Mouse (Mus musculus) liver, embryonic 14.5 days (tissue): ENCODE measurements around the gene Scnn1a. TPM values are rescaled to one million over a fixed set of nuclear protein-coding genes. Genes with fewer than 3 reads are reported as not detected.

Source experiments
- ATAC-seq: fragments of 200-750 bp; cut with Nextera tagmentation; 2 replicates; pipeline ENCODE4 v1.8.0; 2017; ENCODE audit warnings: moderate number of reproducible peaks, mild to moderate bottlenecking, moderate library complexity; ENCODE audit not compliant: insufficient read depth
- DNase-seq, 3 experiments: peaks; one replicate each; pipeline ENCODE4 v3.0.0-alpha.2; 2012 to 2013; ENCODE audit warnings: low read depth in 3 of 3, low spot score in 3 of 3
- H3K27ac ChIP-seq: fragments of 300-500 bp; sonication (generic); 2 replicates; pipeline ENCODE4 v1.5.1; 2014; ENCODE audit warnings: moderate library complexity, mild to moderate bottlenecking, control low read depth, inconsistent platforms
- H3K27me3 ChIP-seq: fragments of 300-500 bp; sonication (generic); 2 replicates; pipeline ENCODE4 v1.6.1; 2014; ENCODE audit warnings: mild to moderate bottlenecking, low read length, moderate library complexity; ENCODE audit not compliant: control insufficient read depth, insufficient read depth
- H3K36me3 ChIP-seq: fragments of 300-500 bp; sonication (generic); replicated peaks from 2 replicates; pipeline ENCODE4 v1.6.1; 2014; ENCODE audit warnings: low read depth; ENCODE audit not compliant: control insufficient read depth, insufficient read depth
- H3K4me1 ChIP-seq, 2 experiments: fragments of 200-500 bp in 1 of 2; fragments of 300-500 bp in 1 of 2; sonication (generic) in 1 of 2; replicated peaks; 2 replicates each; pipeline ENCODE4 v1.6.1; 2012 to 2014; ENCODE audit warnings: antibody characterized with exemption in 1 of 2, inconsistent platforms in 1 of 2, low read length in 1 of 2; ENCODE audit not compliant: control insufficient read depth in 2 of 2, insufficient read depth in 2 of 2
- H3K4me2 ChIP-seq: fragments of 300-500 bp; sonication (generic); 2 replicates; pipeline ENCODE4 v1.6.1; 2014; ENCODE audit warnings: low read depth, mild to moderate bottlenecking, control low read depth, moderate library complexity
- H3K4me3 ChIP-seq, 2 experiments: fragments of 200-500 bp in 1 of 2; fragments of 300-500 bp in 1 of 2; sonication (generic) in 1 of 2; 2 replicates each; pipeline ENCODE4 v1.5.1; 2012 to 2014; ENCODE audit warnings: low read depth in 2 of 2, low read length in 2 of 2, mild to moderate bottlenecking in 2 of 2, control low read depth in 1 of 2, inconsistent platforms in 1 of 2, moderate library complexity in 1 of 2; ENCODE audit not compliant: insufficient read depth in 1 of 2
- H3K9ac ChIP-seq: fragments of 300-500 bp; sonication (generic); replicated peaks from 2 replicates; pipeline ENCODE4 v1.6.1; 2014; ENCODE audit warnings: mild to moderate bottlenecking, control low read depth, moderate library complexity
- H3K9me3 ChIP-seq: fragments of 300-500 bp; sonication (generic); 2 replicates; pipeline ENCODE4 v1.6.1; 2016; ENCODE audit warnings: low read length, mixed read lengths; ENCODE audit not compliant: control insufficient read depth
- CTCF ChIP-seq: IDR thresholded peaks from 2 replicates; pipeline ENCODE4 v1.5.1; 2016; ENCODE audit warnings: antibody characterized with exemption, low read depth, control low read depth
- EP300 ChIP-seq: IDR thresholded peaks from 2 replicates; pipeline ENCODE4 v1.6.1; 2016; ENCODE audit warnings: antibody characterized with exemption, low read depth
- WGBS: fragments of 180-500 bp; shearing (Covaris S2); extraction: QIAGEN DNeasy Blood & Tissue Kit; methylation state at CpG from one replicate; pipeline ENCODE4 v1.1.7; 2014; ENCODE audit not compliant: insufficient replicate concordance; 5-methylcytosine and 5-hydroxymethylcytosine counted together
- polyA plus RNA-seq, 2 experiments: library from polyadenylated mRNA; depleted of rRNA in 1 of 2; stranded (reverse) in 1 of 2; unstranded in 1 of 2; fragments of >200 nt; fragmentation: Nextera tagmentation in 1 of 2; extraction: Ambion mirVana in 1 of 2; gene quantifications; 2 replicates each; pipeline versions ENCODE4 v1.2.1 to v1.2.3; 2012 to 2014

The Scnn1a gene
- polyA plus RNA-seq, 2 experiments, result 0.36 to 0.40 TPM

GRCm38 (mm10) chr6:125363451-125364242 is 43.2 kb downstream of the Scnn1a start:
- H3K27me3 ChIP-seq, result no peaks in the 10 kb centered on the region
- ATAC-seq (peak; percentile 28; the same call in 1 of the 2 replicates), DNase-seq (no peak)
- no peak overlapping the region for H3K27ac ChIP-seq
- no peaks in the 10 kb centered on the region for H3K9me3 ChIP-seq
- peaks cover 0 to 4% of the 10 kb centered on the region in 2 experiments; a peak in 1 of 4 replicates for H3K4me1 ChIP-seq
- TF ChIP-seq EP300 (no peak), CTCF (no peak)
- H3K4me2 ChIP-seq, result 0 out of 2 replicates have a peak overlapping the region, but pooled peaks have one; percentile 11
- no peak overlapping the region for H3K9ac ChIP-seq
- no peaks in the 10 kb centered on the region for H3K36me3 ChIP-seq
- WGBS, result 30% methylated on average over 23 of the region's 23 CpGs
- no peak overlapping the region for H3K4me3 ChIP-seq

GRCm38 (mm10) chr6:125364448-125364847 is 44.0 kb downstream of the Scnn1a start:
- H3K9ac ChIP-seq, result no peak overlapping the region
- H3K36me3 ChIP-seq, result no peaks in the 10 kb centered on the region
- no peak overlapping the region for H3K4me2 ChIP-seq
- H3K27me3 ChIP-seq, result no peaks in the 10 kb centered on the region
- DNase-seq (no peak), ATAC-seq (no peak; the same call in 1 of the 2 replicates)
- no peak for TF ChIP-seq EP300
- peak; percentile 38; the same call in 1 of the 2 replicates for TF ChIP-seq CTCF
- H3K4me1 ChIP-seq, result peaks cover 0 to 4% of the 10 kb centered on the region in 2 experiments; a peak in 1 of 4 replicates
- no peak overlapping the region for H3K4me3 ChIP-seq
- WGBS, result 10% methylated on average over 8 of the region's 8 CpGs
- no peaks in the 10 kb centered on the region for H3K9me3 ChIP-seq
- no peak overlapping the region for H3K27ac ChIP-seq

- Histone ChIP-seq H3K27ac (no peak overlapping the region), H3K4me1 (peaks cover 0 to 4% of the 10 kb centered on the region in 2 experiments; a peak in 1 of 4 replicates), H3K4me3 (no peak overlapping the region), H3K36me3 (no peaks in the 10 kb centered on the region), H3K9ac (no peak overlapping the region), H3K4me2 (no peak overlapping the region), H3K27me3 (no peaks in the 10 kb centered on the region), H3K9me3 (no peaks in the 10 kb centered on the region)
- 47% methylated on average over 5 of the region's 5 CpGs for WGBS
- no peak for ATAC-seq
- no peak for DNase-seq
- TF ChIP-seq EP300 (no peak), CTCF (no peak)
Measured at GRCm38 (mm10) chr6:125365522-125365921, 45.1 kb downstream of the Scnn1a start.

GRCm38 (mm10) chr6:125366133-125366532 is 45.7 kb downstream of the Scnn1a start:
- H3K27ac ChIP-seq, result no peak overlapping the region
- no peaks in the 10 kb centered on the region for H3K27me3 ChIP-seq
- no peak overlapping the region for H3K9ac ChIP-seq
- WGBS, result 50% methylated on average over 1 of the region's 1 CpGs
- DNase-seq, result no peak
- no peak overlapping the region for H3K4me2 ChIP-seq
- TF ChIP-seq CTCF, result no peak; the same call in 1 of the 2 replicates
- no peak for TF ChIP-seq EP300
- no peak for ATAC-seq
- no peaks in the 10 kb centered on the region for H3K36me3 ChIP-seq
- H3K4me3 ChIP-seq, result no peak overlapping the region
- peaks cover 0 to 6% of the 10 kb centered on the region in 2 experiments; a peak in 1 of 4 replicates for H3K4me1 ChIP-seq
- no peaks in the 10 kb centered on the region for H3K9me3 ChIP-seq

GRCm38 (mm10) chr6:125367758-125368371 is 47.4 kb downstream of the Scnn1a start:
- ATAC-seq, result no peak
- DNase-seq, result no peak
- no peak overlapping the region for H3K27ac ChIP-seq
- H3K9me3 ChIP-seq, result no peaks in the 10 kb centered on the region
- no peak overlapping the region for H3K4me3 ChIP-seq
- peaks cover 0 to 6% of the 10 kb centered on the region in 2 experiments; a peak in 1 of 4 replicates for H3K4me1 ChIP-seq
- no peak overlapping the region for H3K9ac ChIP-seq
- WGBS, result 11% methylated on average over 4 of the region's 4 CpGs
- TF ChIP-seq CTCF (no peak), EP300 (no peak)
- no peaks in the 10 kb centered on the region for H3K36me3 ChIP-seq
- no peak overlapping the region for H3K4me2 ChIP-seq
- H3K27me3 ChIP-seq, result no peaks in the 10 kb centered on the region
